Mouse (Mus musculus): ENCODE measurements at regions not wholly inside any gene's neighbourhood (a gene's known extent, or its start where the extent isn't known, plus 50 kb on each side); places are given as distances from the start of the nearest gene placed in this dataset.

- WGBS = 84% methylated on average over 4 of the region's 4 CpGs
- DNase-seq (ENCODE audit: low spot score) (no peak), ATAC-seq (ENCODE audit: low FRiP score) (no peak)
- H3K27me3 ChIP-seq (ENCODE audit: control insufficient read depth, insufficient read depth, low read length) = no peaks in the 10 kb centered on the region
- H3K4me3 ChIP-seq (ENCODE audit: low read depth, low read length) = no peak overlapping the region
- H3K9ac ChIP-seq (ENCODE audit: low read depth, low read length) = no peak overlapping the region
- 0 out of 2 replicates have a peak, but pooled peaks cover 3% of the 10 kb centered on the region for H3K4me1 ChIP-seq (replicated peaks; ENCODE audit: control insufficient read depth, insufficient read depth, low read length)
- no peaks in the 10 kb centered on the region for H3K36me3 ChIP-seq (ENCODE audit: control insufficient read depth, insufficient read depth, low read length)
- H3K4me2 ChIP-seq (replicated peaks; ENCODE audit: low read depth, low read length) = no peak overlapping the region
- no peaks in the 10 kb centered on the region for H3K9me3 ChIP-seq (ENCODE audit: control insufficient read depth, low read length)
- H3K27ac ChIP-seq (ENCODE audit: low read depth, low read length) = peak overlapping the region; percentile 13; the same call in 1 of the 2 replicates
These were observed 319.1 kb downstream of the Elavl2 start for GRCm38 (mm10) chr4:91081447-91081846.

GRCm38 (mm10) chr4:91080620-91081441, 319.8 kb downstream of the Elavl2 start:
- H3K27ac ChIP-seq (ENCODE audit: low read depth, low read length) = peak overlapping the region; percentile 13; the same call in 1 of the 2 replicates
- no peaks in the 10 kb centered on the region for H3K9me3 ChIP-seq (ENCODE audit: control insufficient read depth, low read length)
- ATAC-seq (ENCODE audit: low FRiP score) = peak; percentile 88
- no peak overlapping the region for H3K4me3 ChIP-seq (ENCODE audit: low read depth, low read length)
- H3K36me3 ChIP-seq (ENCODE audit: control insufficient read depth, insufficient read depth, low read length) = no peaks in the 10 kb centered on the region
- peak; percentile 53 for DNase-seq (ENCODE audit: low spot score)
- 21% methylated on average over 10 of the region's 10 CpGs for WGBS
- H3K4me1 ChIP-seq (replicated peaks; ENCODE audit: control insufficient read depth, insufficient read depth, low read length) = 0 out of 2 replicates have a peak, but pooled peaks cover 3% of the 10 kb centered on the region
- H3K4me2 ChIP-seq (replicated peaks; ENCODE audit: low read depth, low read length) = no peak overlapping the region
- H3K9ac ChIP-seq (ENCODE audit: low read depth, low read length) = no peak overlapping the region
- H3K27me3 ChIP-seq (ENCODE audit: control insufficient read depth, insufficient read depth, low read length) = no peaks in the 10 kb centered on the region

GRCm38 (mm10) chr4:91071263-91071662, 329.3 kb downstream of the Elavl2 start:
- ATAC-seq (ENCODE audit: low FRiP score) = no peak
- 94% methylated on average over 2 of the region's 2 CpGs for WGBS
- Histone ChIP-seq H3K27ac (ENCODE audit: low read depth, low read length) (no peak overlapping the region), H3K36me3 (ENCODE audit: control insufficient read depth, insufficient read depth, low read length) (no peaks in the 10 kb centered on the region), H3K4me2 (replicated peaks; ENCODE audit: low read depth, low read length) (no peak overlapping the region), H3K9me3 (ENCODE audit: control insufficient read depth, low read length) (no peaks in the 10 kb centered on the region), H3K9ac (ENCODE audit: low read depth, low read length) (no peak overlapping the region), H3K27me3 (ENCODE audit: control insufficient read depth, insufficient read depth, low read length) (no peaks in the 10 kb centered on the region), H3K4me3 (ENCODE audit: low read depth, low read length) (no peak overlapping the region), H3K4me1 (replicated peaks; ENCODE audit: control insufficient read depth, insufficient read depth, low read length) (no peaks in the 10 kb centered on the region)
- no peak for DNase-seq (ENCODE audit: low spot score)

GRCm38 (mm10) chr4:91060933-91061332, 339.7 kb downstream of the Elavl2 start:
- Histone ChIP-seq H3K4me2 (replicated peaks; ENCODE audit: low read depth, low read length) (no peak overlapping the region), H3K9me3 (ENCODE audit: control insufficient read depth, low read length) (no peaks in the 10 kb centered on the region), H3K36me3 (ENCODE audit: control insufficient read depth, insufficient read depth, low read length) (no peaks in the 10 kb centered on the region), H3K9ac (ENCODE audit: low read depth, low read length) (no peak overlapping the region), H3K4me1 (replicated peaks; ENCODE audit: control insufficient read depth, insufficient read depth, low read length) (no peaks in the 10 kb centered on the region), H3K27ac (ENCODE audit: low read depth, low read length) (no peak overlapping the region), H3K27me3 (ENCODE audit: control insufficient read depth, insufficient read depth, low read length) (no peaks in the 10 kb centered on the region), H3K4me3 (ENCODE audit: low read depth, low read length) (no peak overlapping the region)
- DNase-seq (ENCODE audit: low spot score) (no peak), ATAC-seq (ENCODE audit: low FRiP score) (no peak)
- WGBS = 88% methylated on average over 2 of the region's 2 CpGs

GRCm38 (mm10) chr4:91051913-91052312, 348.7 kb downstream of the Elavl2 start:
- DNase-seq (ENCODE audit: low spot score) = no peak
- Histone ChIP-seq H3K27ac (ENCODE audit: low read depth, low read length) (no peak overlapping the region), H3K4me2 (replicated peaks; ENCODE audit: low read depth, low read length) (no peak overlapping the region), H3K4me3 (ENCODE audit: low read depth, low read length) (no peak overlapping the region), H3K4me1 (replicated peaks; ENCODE audit: control insufficient read depth, insufficient read depth, low read length) (no peaks in the 10 kb centered on the region), H3K9ac (ENCODE audit: low read depth, low read length) (no peak overlapping the region), H3K27me3 (ENCODE audit: control insufficient read depth, insufficient read depth, low read length) (no peaks in the 10 kb centered on the region), H3K9me3 (ENCODE audit: control insufficient read depth, low read length) (no peaks in the 10 kb centered on the region), H3K36me3 (ENCODE audit: control insufficient read depth, insufficient read depth, low read length) (no peaks in the 10 kb centered on the region)
- ATAC-seq (ENCODE audit: low FRiP score) = no peak
- 70% methylated on average over 2 of the region's 2 CpGs for WGBS

- Histone ChIP-seq H3K9ac (ENCODE audit: low read depth, low read length) (no peak overlapping the region), H3K4me2 (replicated peaks; ENCODE audit: low read depth, low read length) (no peak overlapping the region), H3K4me3 (ENCODE audit: low read depth, low read length) (no peak overlapping the region), H3K36me3 (ENCODE audit: control insufficient read depth, insufficient read depth, low read length) (no peaks in the 10 kb centered on the region), H3K27ac (ENCODE audit: low read depth, low read length) (no peak overlapping the region), H3K4me1 (replicated peaks; ENCODE audit: control insufficient read depth, insufficient read depth, low read length) (no peaks in the 10 kb centered on the region), H3K9me3 (ENCODE audit: control insufficient read depth, low read length) (no peaks in the 10 kb centered on the region), H3K27me3 (ENCODE audit: control insufficient read depth, insufficient read depth, low read length) (no peaks in the 10 kb centered on the region)
- 89% methylated on average over 2 of the region's 2 CpGs for WGBS
- no peak for DNase-seq (ENCODE audit: low spot score)
- ATAC-seq (ENCODE audit: low FRiP score) = no peak
These were observed 371.1 kb downstream of the Elavl2 start for GRCm38 (mm10) chr4:91029462-91029861.

- ATAC-seq (ENCODE audit: low FRiP score) = no peak
- Histone ChIP-seq H3K4me1 (replicated peaks; ENCODE audit: control insufficient read depth, insufficient read depth, low read length) (no peaks in the 10 kb centered on the region), H3K27ac (ENCODE audit: low read depth, low read length) (no peak overlapping the region), H3K4me2 (replicated peaks; ENCODE audit: low read depth, low read length) (no peak overlapping the region), H3K9ac (ENCODE audit: low read depth, low read length) (no peak overlapping the region), H3K9me3 (ENCODE audit: control insufficient read depth, low read length) (no peaks in the 10 kb centered on the region), H3K27me3 (ENCODE audit: control insufficient read depth, insufficient read depth, low read length) (no peaks in the 10 kb centered on the region), H3K36me3 (ENCODE audit: control insufficient read depth, insufficient read depth, low read length) (no peaks in the 10 kb centered on the region), H3K4me3 (ENCODE audit: low read depth, low read length) (no peak overlapping the region)
- no peak for DNase-seq (ENCODE audit: low spot score)
- 91% methylated on average over 6 of the region's 6 CpGs for WGBS
These were observed 372.5 kb downstream of the Elavl2 start for GRCm38 (mm10) chr4:91028013-91028626.

- WGBS = 53% methylated on average over 2 of the region's 2 CpGs
- no peak overlapping the region for H3K4me2 ChIP-seq (replicated peaks; ENCODE audit: low read depth, low read length)
- DNase-seq (ENCODE audit: low spot score) = no peak
- H3K9me3 ChIP-seq (ENCODE audit: control insufficient read depth, low read length) = no peaks in the 10 kb centered on the region
- H3K4me3 ChIP-seq (ENCODE audit: low read depth, low read length) = no peak overlapping the region
- H3K27ac ChIP-seq (ENCODE audit: low read depth, low read length) = no peak overlapping the region
- H3K9ac ChIP-seq (ENCODE audit: low read depth, low read length) = no peak overlapping the region
- no peaks in the 10 kb centered on the region for H3K36me3 ChIP-seq (ENCODE audit: control insufficient read depth, insufficient read depth, low read length)
- no peaks in the 10 kb centered on the region for H3K27me3 ChIP-seq (ENCODE audit: control insufficient read depth, insufficient read depth, low read length)
- H3K4me1 ChIP-seq (replicated peaks; ENCODE audit: control insufficient read depth, insufficient read depth, low read length) = no peaks in the 10 kb centered on the region
- no peak for ATAC-seq (ENCODE audit: low FRiP score)
These were observed 404.0 kb downstream of the Elavl2 start for GRCm38 (mm10) chr4:90996388-90997092.
